Mouse (Mus musculus) stomach, postnatal 0 days (tissue): ENCODE results near the gene Ywhae. TPM values are rescaled to one million over a fixed set of nuclear protein-coding genes. Genes with fewer than 3 reads are reported as not detected.
A peak's percentile ranks its signal among the peaks of the same experiment; 100 is the strongest.
"Not testable (repeated sequence)": the region's sequence is repeated elsewhere in the genome, so short reads cannot be mapped to it uniquely, and the experiment has no call there.

Experiments used
- ATAC-seq: fragments of 200-750 bp; cut with Nextera tagmentation; 2 replicates; pipeline ENCODE4 v1.8.0; 2017; ENCODE audit not compliant: low FRiP score, low TSS enrichment
- DNase-seq: peaks from one replicate; pipeline ENCODE4 v3.0.0-alpha.2; 2016; ENCODE audit warnings: low spot score
- H3K27ac ChIP-seq: fragments of 300-500 bp; sonication (generic); replicated peaks from 2 replicates; pipeline ENCODE4 v1.5.1; 2014; ENCODE audit warnings: mild to moderate bottlenecking, control low read depth
- H3K27me3 ChIP-seq: fragments of 300-500 bp; sonication (generic); 2 replicates; pipeline ENCODE4 v1.6.1; 2014; ENCODE audit warnings: low read length; ENCODE audit not compliant: control insufficient read depth, insufficient read depth
- H3K36me3 ChIP-seq: fragments of 300-500 bp; sonication (generic); 2 replicates; pipeline ENCODE4 v1.6.1; 2014; ENCODE audit warnings: low read length, mixed read lengths; ENCODE audit not compliant: control insufficient read depth, insufficient read depth
- H3K4me1 ChIP-seq: fragments of 300-500 bp; sonication (generic); replicated peaks from 2 replicates; pipeline ENCODE4 v1.6.1; 2014; ENCODE audit warnings: antibody characterized with exemption; ENCODE audit not compliant: control insufficient read depth, insufficient read depth
- H3K4me2 ChIP-seq: fragments of 300-500 bp; sonication (generic); replicated peaks from 2 replicates; pipeline ENCODE4 v1.6.1; 2014; ENCODE audit warnings: low read depth, mild to moderate bottlenecking, control low read depth, moderate library complexity
- H3K4me3 ChIP-seq: fragments of 300-500 bp; sonication (generic); 2 replicates; pipeline ENCODE4 v1.5.1; 2014; ENCODE audit warnings: low read depth, low read length, control low read depth
- H3K9ac ChIP-seq: fragments of 300-500 bp; sonication (generic); 2 replicates; pipeline ENCODE4 v1.6.1; 2014; ENCODE audit warnings: mild to moderate bottlenecking, low read length, control low read depth, mixed read lengths
- H3K9me3 ChIP-seq: fragments of 300-500 bp; sonication (generic); 2 replicates; pipeline ENCODE4 v1.6.1; 2016; ENCODE audit warnings: low read length; ENCODE audit not compliant: control insufficient read depth
- CTCF ChIP-seq: IDR thresholded peaks from 2 replicates; pipeline ENCODE4 v1.5.1; 2016; ENCODE audit warnings: antibody characterized with exemption, low read depth, mild to moderate bottlenecking, moderate library complexity
- EP300 ChIP-seq: optimal IDR thresholded peaks from 2 replicates; pipeline ENCODE3; 2016; ENCODE audit warnings: antibody characterized with exemption
- WGBS: fragments of 180-500 bp; shearing (Covaris S2); extraction: QIAGEN DNeasy Blood & Tissue Kit; methylation state at CpG from one replicate; pipeline ENCODE4 v1.1.7; 2014; 5-methylcytosine and 5-hydroxymethylcytosine counted together
- polyA plus RNA-seq: library from polyadenylated mRNA; unstranded; fragments of >200 nt; fragmentation: Nextera tagmentation; extraction: Ambion mirVana; gene quantifications from 2 replicates; pipeline ENCODE4 v1.2.1, GENCODE M21; 2015

Ywhae gene
- polyA plus RNA-seq, 1 experiment from 2014 or later = 416 TPM

DNA sequence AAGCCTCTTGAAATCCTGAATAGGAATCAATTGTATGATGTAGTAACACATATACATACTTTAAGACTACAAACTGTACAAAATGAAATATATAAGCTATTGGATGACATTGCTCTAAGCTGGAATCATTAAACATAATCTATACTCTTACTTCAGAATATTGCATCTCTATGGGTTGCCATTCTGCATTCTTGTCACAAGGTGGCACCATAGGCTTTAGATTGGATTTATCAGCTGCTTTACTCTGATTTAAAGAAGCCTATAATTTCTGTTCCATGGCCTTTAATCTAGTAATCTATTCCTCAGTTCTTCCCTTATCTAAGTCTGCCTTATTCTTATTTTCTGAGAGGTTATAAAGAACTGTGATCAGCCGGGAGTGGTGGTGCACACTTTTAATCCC lies 18.7 kb upstream of the Ywhae start:
- no peaks in the 10 kb centered on the region for H3K4me1 ChIP-seq
- H3K27ac ChIP-seq = no peak overlapping the region
- TF ChIP-seq EP300 (no peak), CTCF (peak; percentile 74)
- H3K9ac ChIP-seq = no peak overlapping the region
- H3K36me3 ChIP-seq = no peaks in the 10 kb centered on the region
- DNase-seq (no peak), ATAC-seq (no peak)
- WGBS = 94% methylated on average over 1 of the region's 1 CpGs
- no peak overlapping the region for H3K4me2 ChIP-seq
- H3K9me3 ChIP-seq = no peaks in the 10 kb centered on the region
- no peak overlapping the region for H3K4me3 ChIP-seq
- H3K27me3 ChIP-seq = no peaks in the 10 kb centered on the region

DNA sequence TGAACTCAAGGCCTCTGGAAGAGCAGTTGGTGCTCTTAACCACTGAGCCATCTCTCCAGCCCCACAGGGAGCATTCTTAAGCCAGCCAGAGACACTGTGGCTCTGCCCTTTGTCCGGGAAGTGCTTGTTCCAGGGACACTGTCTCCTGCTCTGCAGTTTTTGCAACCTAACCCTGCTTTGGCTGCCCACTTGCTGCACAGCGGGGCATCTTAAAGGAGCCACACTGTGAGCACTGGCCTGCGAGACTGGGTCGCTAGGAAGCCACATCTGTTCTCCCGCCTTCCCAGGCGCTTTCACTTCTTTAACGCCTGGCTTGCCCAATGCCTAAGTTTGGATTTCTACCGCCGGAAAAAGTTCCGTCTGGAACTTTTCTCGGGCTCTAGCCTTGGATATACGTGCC lies 17.1 kb upstream of the Ywhae start:
- Histone ChIP-seq H3K36me3 (no peaks in the 10 kb centered on the region), H3K4me2 (no peak overlapping the region), H3K9ac (no peak overlapping the region), H3K4me3 (no peak overlapping the region), H3K9me3 (no peaks in the 10 kb centered on the region), H3K27ac (no peak overlapping the region), H3K27me3 (no peaks in the 10 kb centered on the region), H3K4me1 (no peaks in the 10 kb centered on the region)
- no peak for TF ChIP-seq CTCF
- no peak for TF ChIP-seq EP300
- no peak for DNase-seq
- 35% methylated on average over 12 of the region's 12 CpGs for WGBS
- no peak for ATAC-seq

DNA sequence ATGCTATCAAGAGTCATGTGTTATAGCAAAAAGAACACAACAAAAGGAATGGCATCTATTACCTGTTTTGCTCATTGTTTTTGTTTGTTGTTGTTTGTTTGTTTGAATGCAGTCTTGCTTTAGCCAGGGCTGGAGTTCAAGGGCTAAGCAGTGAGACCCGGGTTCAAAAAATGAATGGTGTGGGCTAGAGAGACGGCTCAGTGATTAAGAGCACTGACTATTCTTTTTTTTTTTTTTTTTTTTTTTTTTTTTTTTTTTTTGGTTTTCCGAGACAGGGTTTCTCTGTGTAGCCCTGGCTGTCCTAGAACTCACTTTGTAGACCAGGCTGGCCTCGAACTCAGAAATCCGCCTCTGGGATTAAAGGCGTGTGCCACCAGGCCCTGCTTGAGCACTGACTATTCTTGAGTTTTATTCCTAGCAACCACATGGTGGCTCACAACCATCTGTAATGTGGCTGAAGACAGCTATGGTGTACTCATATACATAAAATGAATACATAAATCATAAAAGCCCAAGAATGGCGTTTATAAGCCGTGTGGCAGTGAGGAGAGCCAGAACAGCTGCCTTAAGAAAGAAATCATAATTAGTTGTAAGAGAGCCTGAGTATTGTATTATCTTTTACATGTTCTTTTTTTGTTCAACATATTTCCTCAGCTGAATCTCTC lies 15.9 kb upstream of the Ywhae start:
- no peaks in the 10 kb centered on the region for H3K36me3 ChIP-seq
- DNase-seq (no peak), ATAC-seq (no peak)
- TF ChIP-seq CTCF (peak; percentile 37), EP300 (no peak)
- H3K27me3 ChIP-seq = no peaks in the 10 kb centered on the region
- H3K9ac ChIP-seq = no peak overlapping the region
- H3K9me3 ChIP-seq = no peaks in the 10 kb centered on the region
- WGBS = 64% methylated on average over 7 of the region's 8 CpGs
- H3K27ac ChIP-seq = no peak overlapping the region
- H3K4me3 ChIP-seq = no peak overlapping the region
- no peak overlapping the region for H3K4me2 ChIP-seq
- H3K4me1 ChIP-seq = no peaks in the 10 kb centered on the region

DNA sequence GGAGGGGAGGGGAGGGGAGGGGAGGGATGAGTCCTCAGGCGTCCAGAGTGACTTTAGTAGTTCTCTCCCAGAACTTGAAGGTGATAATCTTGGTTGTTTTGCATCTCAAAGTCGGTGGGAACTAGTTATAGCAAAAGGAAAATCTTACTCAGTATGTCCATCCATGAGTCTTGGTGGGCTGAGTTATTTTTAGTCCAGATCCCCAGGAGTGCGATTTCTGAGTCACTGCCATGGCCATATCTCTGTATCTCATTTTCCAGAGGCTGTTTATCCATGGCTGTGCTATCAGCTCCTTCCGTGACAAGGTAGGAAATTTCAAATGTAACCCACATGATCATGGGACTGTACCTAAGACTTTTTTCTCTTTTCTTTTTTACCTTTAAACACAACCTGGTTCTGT lies 10.3 kb upstream of the Ywhae start:
- DNase-seq = no peak
- no peak overlapping the region for H3K9ac ChIP-seq
- 39% methylated on average over 4 of the region's 4 CpGs for WGBS
- H3K4me2 ChIP-seq = no peak overlapping the region
- ATAC-seq = no peak
- no peaks in the 10 kb centered on the region for H3K4me1 ChIP-seq
- no peak overlapping the region for H3K4me3 ChIP-seq
- TF ChIP-seq CTCF (no peak), EP300 (no peak)
- H3K9me3 ChIP-seq = no peaks in the 10 kb centered on the region
- no peaks in the 10 kb centered on the region for H3K27me3 ChIP-seq
- H3K27ac ChIP-seq = no peak overlapping the region
- no peaks in the 10 kb centered on the region for H3K36me3 ChIP-seq

DNA sequence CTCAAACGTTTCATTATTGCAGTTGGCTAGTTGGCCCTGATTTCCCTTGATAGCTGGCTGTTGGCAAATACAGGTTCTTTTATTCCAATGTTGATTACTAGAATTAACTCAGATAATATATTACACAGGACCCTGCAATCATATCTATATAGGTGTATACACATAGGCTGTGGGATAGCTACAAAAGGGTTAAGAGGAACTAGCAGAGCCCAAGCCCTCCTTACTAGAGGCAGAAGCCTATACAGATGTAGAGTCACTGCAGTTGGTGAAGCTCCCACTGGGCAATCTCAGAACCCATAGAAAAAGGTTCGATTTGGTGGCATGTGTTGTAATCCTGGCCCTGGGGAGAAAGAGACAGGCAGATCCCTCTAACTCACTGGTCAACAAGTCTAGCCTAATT lies 5.5 kb upstream of the Ywhae start:
- Histone ChIP-seq H3K4me3 (no peak overlapping the region), H3K9me3 (no peaks in the 10 kb centered on the region), H3K4me2 (no peak overlapping the region), H3K4me1 (no peaks in the 10 kb centered on the region; the same call in 1 of the 2 replicates), H3K27me3 (no peaks in the 10 kb centered on the region), H3K27ac (no peak overlapping the region), H3K36me3 (no peaks in the 10 kb centered on the region), H3K9ac (no peak overlapping the region)
- WGBS = 59% methylated on average over 2 of the region's 2 CpGs
- no peak for TF ChIP-seq CTCF
- TF ChIP-seq EP300 = no peak
- ATAC-seq (no peak), DNase-seq (no peak)

DNA sequence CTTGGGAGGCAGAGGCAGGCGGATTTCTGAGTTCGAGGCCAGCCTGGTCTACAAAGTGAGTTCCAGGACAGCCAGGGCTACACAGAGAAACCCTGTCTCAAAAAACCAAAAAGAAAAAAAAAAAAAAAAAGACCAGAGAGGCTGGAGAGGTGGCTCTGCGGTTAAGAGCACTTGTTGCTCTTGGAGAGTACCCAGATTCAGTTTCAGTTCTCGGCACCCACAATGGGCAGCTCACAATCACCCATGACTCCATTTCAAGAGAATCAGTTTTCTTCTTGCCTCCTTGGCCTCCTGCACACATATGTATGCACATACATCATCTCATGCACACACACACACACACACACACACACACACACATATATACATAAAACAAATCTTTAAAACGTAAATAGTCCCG lies 5.0 kb upstream of the Ywhae start:
- not testable (repeated sequence) for DNase-seq, H3K27ac ChIP-seq, ATAC-seq, H3K4me3 ChIP-seq, H3K4me2 ChIP-seq, H3K36me3 ChIP-seq, H3K9me3 ChIP-seq, H3K9ac ChIP-seq, H3K27me3 ChIP-seq, H3K4me1 ChIP-seq
- 87% methylated on average over 6 of the region's 6 CpGs for WGBS
